Mouse (Mus musculus): ENCODE data around the gene Myadml2. TPM values are rescaled to one million over a fixed set of nuclear protein-coding genes. Genes with fewer than 3 reads are reported as not detected.

Gene Myadml2
- total and polyA plus RNA-seq, 3 experiments, result 0.68 TPM; not detected in 2

DNA sequence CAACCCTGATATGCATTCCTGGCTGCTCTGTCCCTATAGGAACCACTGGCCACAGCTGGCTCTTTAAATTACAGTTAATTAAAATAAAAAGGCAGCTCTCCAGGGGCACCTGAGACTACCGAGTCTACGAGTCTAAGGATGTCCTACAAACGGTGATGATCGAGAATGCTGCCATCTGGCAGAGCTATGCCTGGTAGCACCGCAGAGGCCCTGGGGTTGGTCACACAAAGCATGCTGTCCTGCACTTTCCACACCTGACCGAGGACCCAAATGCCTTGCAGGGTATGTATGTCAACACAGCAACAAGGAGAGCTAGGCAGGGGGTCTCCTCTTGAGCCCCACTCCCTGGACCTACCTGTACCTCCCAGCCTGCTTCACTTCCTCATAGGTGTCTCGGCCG, 34.0 kb downstream of the Myadml2 start:
- H3K9me3 ChIP-seq (replicated peaks; ENCODE audit: low read length), result no peaks in the 10 kb centered on the region
- no peak overlapping the region for H3K9ac ChIP-seq (ENCODE audit: insufficient read depth, low read depth)
- H3K27ac ChIP-seq (ENCODE audit: insufficient read depth, low read depth), result no peak overlapping the region
- peaks cover 8 to 39% of the 10 kb centered on the region in 2 experiments for H3K4me1 ChIP-seq (ENCODE audit: control insufficient read depth in 1 of 2, insufficient read depth in 2 of 2)
- in situ Hi-C loops (cut with MboI; ENCODE audit: low pct_ligation_motif_present, low pct_unique_long_range_greater_than_20kb, low sequenced_read_pairs), result no loop called here
- no peak overlapping the region for H3K4me3 ChIP-seq (replicated peaks in 1 of 3; ENCODE audit: low read depth in 2 of 3, low read length in 2 of 3, poor library complexity in 1 of 3)
- H3K79me2 ChIP-seq (replicated peaks; ENCODE audit: control insufficient read depth, extremely low read depth, insufficient read depth, poor library complexity, severe bottlenecking), result peaks cover 22% of the 10 kb centered on the region
- H3K4me2 ChIP-seq (ENCODE audit: insufficient read depth, low read depth, poor library complexity, severe bottlenecking), result no peak overlapping the region
- dilution Hi-C loops (cut with MboI; ENCODE audit: extremely low pct_ligation_motif_present, extremely low pct_unique_long_range_greater_than_20kb, low sequenced_read_pairs), result no loop called here
- no peaks in the 10 kb centered on the region for H3K27me3 ChIP-seq (replicated peaks)
- TF ChIP-seq POLR2AphosphoS2 (IDR thresholded peaks at IDR 0.05; ENCODE audit: low read depth, low read length), result no peak
- peaks cover 62 to 79% of the 10 kb centered on the region in 2 experiments for H3K36me3 ChIP-seq (replicated peaks in 1 of 2; ENCODE audit: control insufficient read depth in 1 of 2, insufficient read depth in 1 of 2, low read length in 1 of 2)
- no peak for DNase-seq (ENCODE audit: extremely low read depth)

DNA sequence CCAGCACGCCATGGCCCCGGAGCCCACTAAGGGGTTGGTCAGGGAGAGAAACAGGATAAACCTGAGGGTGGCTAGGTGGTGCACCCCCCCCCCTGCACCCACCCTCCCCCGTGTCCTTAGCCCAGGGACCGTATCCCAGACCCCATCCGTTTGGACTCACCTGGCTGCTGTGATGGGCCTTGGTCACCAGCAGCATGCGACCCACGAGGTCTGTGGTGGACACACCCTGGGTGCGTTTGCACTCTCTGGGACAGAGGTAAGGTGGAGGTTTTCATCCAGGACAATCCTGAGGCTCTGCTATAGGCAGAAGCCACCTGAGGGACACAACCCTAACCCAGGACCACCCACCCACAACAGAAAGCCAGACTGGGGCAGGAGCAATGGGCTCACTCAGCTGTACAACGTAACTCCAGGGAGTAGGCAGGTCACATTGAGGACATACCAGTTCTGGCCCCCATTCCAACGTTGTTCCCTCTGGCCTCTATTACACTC, 34.4 kb downstream of the Myadml2 start:
- dilution Hi-C loops (cut with MboI; ENCODE audit: extremely low pct_ligation_motif_present, extremely low pct_unique_long_range_greater_than_20kb, low sequenced_read_pairs), result no loop called here

DNA sequence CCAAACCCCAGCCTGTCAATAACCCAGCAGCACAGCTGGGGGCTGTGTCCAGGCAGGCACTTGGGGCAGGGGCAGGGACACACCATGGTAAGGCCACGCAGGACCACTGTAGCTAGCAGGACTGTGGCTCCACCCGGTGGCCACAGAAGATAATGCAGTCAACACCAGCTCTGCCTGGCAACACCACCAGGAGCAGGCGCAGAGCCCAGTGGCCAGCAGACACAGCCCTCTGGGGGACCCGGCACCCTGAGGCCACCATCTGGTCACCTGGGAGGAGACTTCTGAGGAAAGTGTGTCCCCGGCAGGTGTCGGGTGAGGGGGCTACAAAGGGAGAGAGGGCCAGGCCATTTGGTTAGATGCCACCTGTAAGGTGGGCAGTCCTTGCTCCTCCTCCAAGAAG, 35.2 kb downstream of the Myadml2 start:
- dilution Hi-C loops (cut with MboI; ENCODE audit: extremely low pct_ligation_motif_present, extremely low pct_unique_long_range_greater_than_20kb, low sequenced_read_pairs) (no loop called here), in situ Hi-C loops (cut with MboI; ENCODE audit: low pct_ligation_motif_present, low pct_unique_long_range_greater_than_20kb, low sequenced_read_pairs) (no loop called here)
- no peak for TF ChIP-seq MXI1 (IDR thresholded peaks at IDR 0.05; ENCODE audit: low read depth, low read length)
- TF ChIP-seq NRF1 (IDR thresholded peaks at IDR 0.05; ENCODE audit: low read depth, low read length), result 0 out of 2 replicates have a peak, but pooled peaks have one; percentile 17
- peak; percentile 73 for TF ChIP-seq SMC3 (IDR thresholded peaks at IDR 0.05; ENCODE audit: low read depth, low read length)
- peak; percentile 40 to 82; a peak in 2 of 4 replicates for TF ChIP-seq CTCF (conservative IDR thresholded peaks at IDR 0.05 in 1 of 2, IDR thresholded peaks at IDR 0.05 in 1 of 2; ENCODE audit: low read depth in 2 of 2, low read length in 2 of 2)
- no peak for TF ChIP-seq USF2 (conservative IDR thresholded peaks at IDR 0.05; ENCODE audit: low read depth, low read length)
- TF ChIP-seq RAD21 (IDR thresholded peaks at IDR 0.05; ENCODE audit: low read depth, low read length), result peak; percentile 73
- no peak for TF ChIP-seq ZNF384 (IDR thresholded peaks at IDR 0.05; ENCODE audit: low read depth, low read length)
- no peak overlapping the region for H3K4me2 ChIP-seq (ENCODE audit: insufficient read depth, low read depth, poor library complexity, severe bottlenecking)
- no peak overlapping the region for H3K9ac ChIP-seq (ENCODE audit: insufficient read depth, low read depth)
- H3K36me3 ChIP-seq (replicated peaks in 1 of 2; ENCODE audit: control insufficient read depth in 1 of 2, insufficient read depth in 1 of 2, low read length in 1 of 2), result peaks cover 61 to 80% of the 10 kb centered on the region in 2 experiments
- no peak overlapping the region for H3K27ac ChIP-seq (ENCODE audit: insufficient read depth, low read depth)
- H3K27me3 ChIP-seq (replicated peaks), result no peaks in the 10 kb centered on the region
- H3K79me2 ChIP-seq (replicated peaks; ENCODE audit: control insufficient read depth, extremely low read depth, insufficient read depth, poor library complexity, severe bottlenecking), result peaks cover 22% of the 10 kb centered on the region
- H3K4me1 ChIP-seq (ENCODE audit: control insufficient read depth in 1 of 2, insufficient read depth in 2 of 2), result peaks cover 8 to 34% of the 10 kb centered on the region in 2 experiments
- H3K4me3 ChIP-seq (replicated peaks in 1 of 3; ENCODE audit: low read depth in 2 of 3, low read length in 2 of 3, poor library complexity in 1 of 3), result no peak overlapping the region
- peak; percentile 67 for DNase-seq (ENCODE audit: extremely low read depth)
- no peaks in the 10 kb centered on the region for H3K9me3 ChIP-seq (replicated peaks; ENCODE audit: low read length)

More for the DNA sequence above, 34.4 kb downstream of the Myadml2 start:
- in situ Hi-C loops (cut with MboI; ENCODE audit: low pct_ligation_motif_present, low pct_unique_long_range_greater_than_20kb, low sequenced_read_pairs), result no loop called here
- H3K9ac ChIP-seq (ENCODE audit: insufficient read depth, low read depth), result no peak overlapping the region
- H3K27me3 ChIP-seq (replicated peaks), result no peaks in the 10 kb centered on the region
- peaks cover 22% of the 10 kb centered on the region for H3K79me2 ChIP-seq (replicated peaks; ENCODE audit: control insufficient read depth, extremely low read depth, insufficient read depth, poor library complexity, severe bottlenecking)
- peaks cover 8 to 41% of the 10 kb centered on the region in 2 experiments for H3K4me1 ChIP-seq (ENCODE audit: control insufficient read depth in 1 of 2, insufficient read depth in 2 of 2)
- H3K4me3 ChIP-seq (replicated peaks in 1 of 3; ENCODE audit: low read depth in 2 of 3, low read length in 2 of 3, poor library complexity in 1 of 3), result no peak overlapping the region
- no peak for DNase-seq (ENCODE audit: extremely low read depth)
- H3K36me3 ChIP-seq (replicated peaks in 1 of 2; ENCODE audit: control insufficient read depth in 1 of 2, insufficient read depth in 1 of 2, low read length in 1 of 2), result peaks cover 62 to 79% of the 10 kb centered on the region in 2 experiments
- no peaks in the 10 kb centered on the region for H3K9me3 ChIP-seq (replicated peaks; ENCODE audit: low read length)
- H3K4me2 ChIP-seq (ENCODE audit: insufficient read depth, low read depth, poor library complexity, severe bottlenecking), result no peak overlapping the region
- no peak for TF ChIP-seq CHD1 (IDR thresholded peaks at IDR 0.05; ENCODE audit: low read depth, low read length)
- TF ChIP-seq PAX5 (IDR thresholded peaks at IDR 0.05; ENCODE audit: low read length), result no peak
- no peak for TF ChIP-seq RCOR1 (conservative IDR thresholded peaks at IDR 0.05; ENCODE audit: low read depth, low read length)
- no peak for TF ChIP-seq USF1 (IDR thresholded peaks at IDR 0.05; ENCODE audit: low read depth, low read length)
- no peak for TF ChIP-seq TBP (conservative IDR thresholded peaks at IDR 0.05; ENCODE audit: low read depth, low read length)
- TF ChIP-seq E2F4 (IDR thresholded peaks at IDR 0.05; ENCODE audit: insufficient replicate concordance, low read depth, low read length), result no peak
- no peak for TF ChIP-seq KAT2A (IDR thresholded peaks at IDR 0.05; ENCODE audit: insufficient replicate concordance, low read length)
- TF ChIP-seq MYC (IDR thresholded peaks at IDR 0.05; ENCODE audit: low read depth, low read length), result no peak
- no peak for TF ChIP-seq NRF1 (IDR thresholded peaks at IDR 0.05; ENCODE audit: low read depth, low read length)
- TF ChIP-seq ZNF384 (IDR thresholded peaks at IDR 0.05; ENCODE audit: low read depth, low read length), result no peak
- H3K27ac ChIP-seq (ENCODE audit: insufficient read depth, low read depth), result no peak overlapping the region
